Mouse (Mus musculus): ENCODE results near the gene Acss3. TPM values are rescaled to one million over a fixed set of nuclear protein-coding genes. Genes with fewer than 3 reads are reported as not detected.

Acss3 gene
- polyA plus RNA-seq, 1 experiment: 0.66 TPM

GRCm38 (mm10) chr10:106975193-106976141 is 148.0 kb downstream of the Acss3 start:
- H3K27ac ChIP-seq (ENCODE audit: insufficient read depth, low read length): no peak overlapping the region
- H3K36me3 ChIP-seq (ENCODE audit: control insufficient read depth, insufficient read depth, low read length, poor library complexity, severe bottlenecking): no peaks in the 10 kb centered on the region
- H3K4me1 ChIP-seq (ENCODE audit: control insufficient read depth, insufficient read depth, low read length): no peaks in the 10 kb centered on the region
- no peak overlapping the region for H3K4me3 ChIP-seq (ENCODE audit: low read depth, low read length)
- H3K9me3 ChIP-seq (replicated peaks; ENCODE audit: control insufficient read depth, insufficient read depth, low read length, poor library complexity, severe bottlenecking): no peaks in the 10 kb centered on the region
- H3K27me3 ChIP-seq (ENCODE audit: control insufficient read depth, insufficient read depth, low read length, poor library complexity, severe bottlenecking): no peaks in the 10 kb centered on the region
- H3K9ac ChIP-seq (ENCODE audit: low read depth, poor library complexity, severe bottlenecking): no peak overlapping the region
- TF ChIP-seq POLR2A (IDR thresholded peaks at IDR 0.05; ENCODE audit: insufficient read depth, low read length): no peak
- no peak for TF ChIP-seq EP300 (IDR thresholded peaks at IDR 0.05; ENCODE audit: insufficient read depth, low read depth, low read length)
- TF ChIP-seq CTCF (IDR thresholded peaks at IDR 0.05; ENCODE audit: low read depth, low read length): no peak

GRCm38 (mm10) chr10:106959026-106959425 is 164.4 kb downstream of the Acss3 start:
- Histone ChIP-seq H3K4me3 (ENCODE audit: low read depth, low read length) (no peak overlapping the region), H3K9ac (ENCODE audit: low read depth, poor library complexity, severe bottlenecking) (no peak overlapping the region), H3K4me1 (ENCODE audit: control insufficient read depth, insufficient read depth, low read length) (no peaks in the 10 kb centered on the region), H3K9me3 (replicated peaks; ENCODE audit: control insufficient read depth, insufficient read depth, low read length, poor library complexity, severe bottlenecking) (no peaks in the 10 kb centered on the region), H3K27ac (ENCODE audit: insufficient read depth, low read length) (no peak overlapping the region), H3K36me3 (ENCODE audit: control insufficient read depth, insufficient read depth, low read length, poor library complexity, severe bottlenecking) (no peaks in the 10 kb centered on the region), H3K27me3 (ENCODE audit: control insufficient read depth, insufficient read depth, low read length, poor library complexity, severe bottlenecking) (no peaks in the 10 kb centered on the region)
- TF ChIP-seq CTCF (IDR thresholded peaks at IDR 0.05; ENCODE audit: low read depth, low read length) (no peak), POLR2A (IDR thresholded peaks at IDR 0.05; ENCODE audit: insufficient read depth, low read length) (no peak), EP300 (IDR thresholded peaks at IDR 0.05; ENCODE audit: insufficient read depth, low read depth, low read length) (no peak)

- Histone ChIP-seq H3K27ac (ENCODE audit: insufficient read depth, low read length) (no peak overlapping the region), H3K36me3 (ENCODE audit: control insufficient read depth, insufficient read depth, low read length, poor library complexity, severe bottlenecking) (no peaks in the 10 kb centered on the region), H3K9ac (ENCODE audit: low read depth, poor library complexity, severe bottlenecking) (no peak overlapping the region), H3K9me3 (replicated peaks; ENCODE audit: control insufficient read depth, insufficient read depth, low read length, poor library complexity, severe bottlenecking) (no peaks in the 10 kb centered on the region), H3K27me3 (ENCODE audit: control insufficient read depth, insufficient read depth, low read length, poor library complexity, severe bottlenecking) (no peaks in the 10 kb centered on the region), H3K4me1 (ENCODE audit: control insufficient read depth, insufficient read depth, low read length) (no peaks in the 10 kb centered on the region), H3K4me3 (ENCODE audit: low read depth, low read length) (no peak overlapping the region)
- TF ChIP-seq EP300 (IDR thresholded peaks at IDR 0.05; ENCODE audit: insufficient read depth, low read depth, low read length) (no peak), POLR2A (IDR thresholded peaks at IDR 0.05; ENCODE audit: insufficient read depth, low read length) (no peak), CTCF (IDR thresholded peaks at IDR 0.05; ENCODE audit: low read depth, low read length) (no peak)
Observed at GRCm38 (mm10) chr10:106941380-106941779, 182.1 kb downstream of the Acss3 start.

GRCm38 (mm10) chr10:106939441-106939840 is 184.0 kb downstream of the Acss3 start:
- Histone ChIP-seq H3K9ac (ENCODE audit: low read depth, poor library complexity, severe bottlenecking) (no peak overlapping the region), H3K4me3 (ENCODE audit: low read depth, low read length) (no peak overlapping the region), H3K36me3 (ENCODE audit: control insufficient read depth, insufficient read depth, low read length, poor library complexity, severe bottlenecking) (no peaks in the 10 kb centered on the region), H3K4me1 (ENCODE audit: control insufficient read depth, insufficient read depth, low read length) (no peaks in the 10 kb centered on the region), H3K9me3 (replicated peaks; ENCODE audit: control insufficient read depth, insufficient read depth, low read length, poor library complexity, severe bottlenecking) (no peaks in the 10 kb centered on the region), H3K27me3 (ENCODE audit: control insufficient read depth, insufficient read depth, low read length, poor library complexity, severe bottlenecking) (no peaks in the 10 kb centered on the region), H3K27ac (ENCODE audit: insufficient read depth, low read length) (no peak overlapping the region)
- TF ChIP-seq EP300 (IDR thresholded peaks at IDR 0.05; ENCODE audit: insufficient read depth, low read depth, low read length): no peak
- no peak for TF ChIP-seq CTCF (IDR thresholded peaks at IDR 0.05; ENCODE audit: low read depth, low read length)
- TF ChIP-seq POLR2A (IDR thresholded peaks at IDR 0.05; ENCODE audit: insufficient read depth, low read length): no peak

GRCm38 (mm10) chr10:106938851-106939250 is 184.6 kb downstream of the Acss3 start:
- H3K27me3 ChIP-seq (ENCODE audit: control insufficient read depth, insufficient read depth, low read length, poor library complexity, severe bottlenecking): no peaks in the 10 kb centered on the region
- no peaks in the 10 kb centered on the region for H3K36me3 ChIP-seq (ENCODE audit: control insufficient read depth, insufficient read depth, low read length, poor library complexity, severe bottlenecking)
- no peak for TF ChIP-seq EP300 (IDR thresholded peaks at IDR 0.05; ENCODE audit: insufficient read depth, low read depth, low read length)
- TF ChIP-seq POLR2A (IDR thresholded peaks at IDR 0.05; ENCODE audit: insufficient read depth, low read length): no peak
- no peak for TF ChIP-seq CTCF (IDR thresholded peaks at IDR 0.05; ENCODE audit: low read depth, low read length)
- H3K9me3 ChIP-seq (replicated peaks; ENCODE audit: control insufficient read depth, insufficient read depth, low read length, poor library complexity, severe bottlenecking): no peaks in the 10 kb centered on the region
- H3K9ac ChIP-seq (ENCODE audit: low read depth, poor library complexity, severe bottlenecking): no peak overlapping the region
- H3K4me3 ChIP-seq (ENCODE audit: low read depth, low read length): no peak overlapping the region
- H3K27ac ChIP-seq (ENCODE audit: insufficient read depth, low read length): no peak overlapping the region
- H3K4me1 ChIP-seq (ENCODE audit: control insufficient read depth, insufficient read depth, low read length): no peaks in the 10 kb centered on the region

- Histone ChIP-seq H3K36me3 (ENCODE audit: control insufficient read depth, insufficient read depth, low read length, poor library complexity, severe bottlenecking) (no peaks in the 10 kb centered on the region), H3K4me3 (ENCODE audit: low read depth, low read length) (no peak overlapping the region), H3K27me3 (ENCODE audit: control insufficient read depth, insufficient read depth, low read length, poor library complexity, severe bottlenecking) (no peaks in the 10 kb centered on the region), H3K9ac (ENCODE audit: low read depth, poor library complexity, severe bottlenecking) (no peak overlapping the region), H3K4me1 (ENCODE audit: control insufficient read depth, insufficient read depth, low read length) (no peaks in the 10 kb centered on the region), H3K27ac (ENCODE audit: insufficient read depth, low read length) (no peak overlapping the region), H3K9me3 (replicated peaks; ENCODE audit: control insufficient read depth, insufficient read depth, low read length, poor library complexity, severe bottlenecking) (no peaks in the 10 kb centered on the region)
- no peak for TF ChIP-seq POLR2A (IDR thresholded peaks at IDR 0.05; ENCODE audit: insufficient read depth, low read length)
- no peak for TF ChIP-seq CTCF (IDR thresholded peaks at IDR 0.05; ENCODE audit: low read depth, low read length)
- TF ChIP-seq EP300 (IDR thresholded peaks at IDR 0.05; ENCODE audit: insufficient read depth, low read depth, low read length): no peak
Observed at GRCm38 (mm10) chr10:106936996-106937395, 186.5 kb downstream of the Acss3 start.

All from ES-Bruce4 (cell line).